In the genomic region with DNA sequence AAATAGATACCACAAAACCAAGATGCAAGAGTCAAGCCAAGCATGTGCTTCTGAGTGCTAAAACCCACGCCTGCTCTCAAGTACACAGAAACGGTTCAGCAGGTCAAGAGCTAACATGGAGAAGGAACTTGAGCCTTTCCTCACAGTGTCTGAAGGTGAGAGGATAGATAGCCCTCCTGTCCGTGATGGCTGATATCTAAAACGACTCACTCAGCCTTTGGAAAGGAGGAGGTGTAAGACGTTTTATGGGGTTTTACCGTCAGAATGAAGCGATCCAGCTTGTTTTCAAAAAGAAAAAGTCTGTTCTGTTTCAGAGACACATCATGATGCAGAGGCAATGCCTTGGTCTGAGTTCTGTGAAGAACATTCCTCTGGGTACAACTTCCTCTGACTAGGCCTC, we compare ENCODE assay signal across 20 mouse cellular contexts. TPM values are rescaled to one million over a fixed set of nuclear protein-coding genes. Genes with fewer than 3 reads are reported as not detected.
"Had no signal": no experiment of that assay in that cellular context is flagged by ENCODE, and none has a peak within 500 bp of the region (broad histone marks: within the 10 kb centered on the region; RNA-seq: fewer than 3 reads in every experiment).

No protein-coding gene starts in this region.

- H3K27ac ChIP-seq: liver, embryonic 13.5 days; liver, embryonic 15.5 days; midbrain, embryonic 13.5 days; midbrain, embryonic 15.5 days; neural tube, embryonic 13.5 days; neural tube, embryonic 15.5 days had no signal

- H3K4me1 ChIP-seq: liver, embryonic 13.5 days; liver, embryonic 15.5 days had no signal

- H3K9me3 ChIP-seq: liver, embryonic 13.5 days; liver, embryonic 15.5 days; midbrain, embryonic 13.5 days; midbrain, embryonic 15.5 days; neural tube, embryonic 13.5 days; neural tube, embryonic 15.5 days had no signal

- H3K36me3 ChIP-seq: liver, embryonic 13.5 days; liver, embryonic 15.5 days; midbrain, embryonic 13.5 days; midbrain, embryonic 15.5 days; neural tube, embryonic 13.5 days had no signal

- H3K4me2 ChIP-seq: liver, embryonic 11.5 days; liver, embryonic 13.5 days; liver, embryonic 15.5 days; midbrain, embryonic 11.5 days; midbrain, embryonic 13.5 days; midbrain, embryonic 15.5 days; neural tube, embryonic 13.5 days; neural tube, embryonic 15.5 days had no signal

- H3K4me3 ChIP-seq: liver, embryonic 13.5 days; liver, embryonic 15.5 days; midbrain, embryonic 13.5 days; midbrain, embryonic 15.5 days; myocyte; neural tube, embryonic 13.5 days; neural tube, embryonic 15.5 days had no signal

- H3K27me3 ChIP-seq: liver, embryonic 13.5 days; liver, embryonic 15.5 days; midbrain, embryonic 13.5 days; midbrain, embryonic 15.5 days; neural tube, embryonic 13.5 days; neural tube, embryonic 15.5 days had no signal

- H3K9ac ChIP-seq: liver, embryonic 13.5 days; liver, embryonic 15.5 days; liver, postnatal 0 days; midbrain, embryonic 13.5 days; midbrain, embryonic 15.5 days; neural tube, embryonic 13.5 days; neural tube, embryonic 15.5 days had no signal

- DNase-seq: liver; liver, embryonic 13.5 days; liver, postnatal 0 days; retina, postnatal 1 day; right cerebral cortex, adult 18-20 months; right cerebral cortex, postnatal 25 days; right cerebral cortex, postnatal 4 days; spleen, adult 18-20 months; thymus, adult 18-20 months; thymus, postnatal 14 days; thymus, postnatal 36 days had no signal

- ATAC-seq: liver, postnatal 0 days; midbrain, embryonic 13.5 days; midbrain, embryonic 15.5 days had no signal

RNA-seq across cellular contexts. Expression of a gene that starts 58.4 kb away (rescaled TPM):
- total RNA-seq: megakaryocyte-erythroid progenitor cell, adult 5-6 weeks had no signal
